Comparison of ENCODE assay signal across 8 mouse cellular contexts in genomic region chr3:51095847-51096447, GRCm38 (mm10).
DNase-seq lines count a peak whose midpoint lies in the region; ATAC-seq and TF ChIP-seq lines count a peak whose summit lies in the region.

No protein-coding gene starts in this region.

- intact Hi-C loops in gastrocnemius, postnatal 14 days (cut with DNase I; ENCODE audit: low total_unique reads): no loop called here

- H3K9me3 ChIP-seq in embryonic facial prominence, embryonic 14.5 days (ENCODE audit: control insufficient read depth, low read length): no peaks in the 10 kb centered on the region
- peaks cover 2% of the 10 kb centered on the region; the same call in 1 of the 2 replicates for H3K9me3 ChIP-seq in midbrain, embryonic 14.5 days (ENCODE audit: control insufficient read depth, low read length)

- H3K27ac ChIP-seq in embryonic facial prominence, embryonic 14.5 days (replicated peaks; ENCODE audit: low read depth, low read length): no peak overlapping the region
- H3K27ac ChIP-seq in layer of hippocampus, adult 2 months: peak overlapping the region; percentile 76
- H3K27ac ChIP-seq in midbrain, embryonic 14.5 days (replicated peaks; ENCODE audit: low read depth, low read length): peak overlapping the region; percentile 85

- no peak for TF ChIP-seq CTCF in layer of hippocampus, adult 2 months (conservative IDR thresholded peaks at IDR 0.05)

- peak; percentile 92 for DNase-seq in brain, embryonic 18.5 days (ENCODE audit: low read depth, low spot score)
- DNase-seq in embryonic facial prominence, embryonic 14.5 days (ENCODE audit: low spot score): peak; percentile 57
- peak; percentile 86 to 94 for DNase-seq in layer of hippocampus, adult 2 months (ENCODE audit: low spot score in 2 of 2)
- peak; percentile 83 for DNase-seq in midbrain, embryonic 14.5 days
- no peak for DNase-seq in ovary, adult 18-20 months (ENCODE audit: low spot score)
- no peak for DNase-seq in thymus, postnatal 0 days (ENCODE audit: low spot score)
- DNase-seq in urinary bladder, postnatal 10 days (ENCODE audit: low spot score): no peak
- no peak for DNase-seq in gastrocnemius, postnatal 14 days

- no peaks in the 10 kb centered on the region for H3K36me3 ChIP-seq in embryonic facial prominence, embryonic 14.5 days (ENCODE audit: control insufficient read depth, insufficient read depth, low read length)
- H3K36me3 ChIP-seq in midbrain, embryonic 14.5 days (ENCODE audit: control insufficient read depth, insufficient read depth, low read length): no peaks in the 10 kb centered on the region

- no peak overlapping the region for H3K4me3 ChIP-seq in embryonic facial prominence, embryonic 14.5 days (ENCODE audit: low read depth, low read length)
- no peak overlapping the region; the same call in 1 of the 2 replicates for H3K4me3 ChIP-seq in layer of hippocampus, adult 2 months
- H3K4me3 ChIP-seq in midbrain, embryonic 14.5 days (replicated peaks; ENCODE audit: low read depth, low read length): no peak overlapping the region

- ATAC-seq in embryonic facial prominence, embryonic 14.5 days (ENCODE audit: low read depth): peak; percentile 47; the same call in 1 of the 2 replicates
- peak; percentile 81 for ATAC-seq in midbrain, embryonic 14.5 days (ENCODE audit: low FRiP score, low TSS enrichment)

- no peaks in the 10 kb centered on the region for H3K4me1 ChIP-seq in embryonic facial prominence, embryonic 14.5 days (ENCODE audit: control insufficient read depth, insufficient read depth, low read length)
- peaks cover 20% of the 10 kb centered on the region for H3K4me1 ChIP-seq in midbrain, embryonic 14.5 days (ENCODE audit: control insufficient read depth, insufficient read depth, low read length)

- H3K27me3 ChIP-seq in embryonic facial prominence, embryonic 14.5 days (replicated peaks; ENCODE audit: control insufficient read depth, insufficient read depth, low read length): no peaks in the 10 kb centered on the region
- H3K27me3 ChIP-seq in midbrain, embryonic 14.5 days (ENCODE audit: control insufficient read depth, insufficient read depth, low read length): no peaks in the 10 kb centered on the region

- peak overlapping the region; percentile 27; the same call in 1 of the 2 replicates for H3K4me2 ChIP-seq in embryonic facial prominence, embryonic 14.5 days (ENCODE audit: low read depth, low read length)
- peak overlapping the region; percentile 23 for H3K4me2 ChIP-seq in midbrain, embryonic 14.5 days (ENCODE audit: low read length)

- 24% methylated on average over 14 of the region's 14 CpGs for whole genome bisulfite sequencing in embryonic facial prominence, embryonic 14.5 days
- WGBS in midbrain, embryonic 14.5 days: 29% methylated on average over 14 of the region's 14 CpGs

- no peak overlapping the region for H3K9ac ChIP-seq in embryonic facial prominence, embryonic 14.5 days (ENCODE audit: low read depth, low read length)
- H3K9ac ChIP-seq in midbrain, embryonic 14.5 days (replicated peaks; ENCODE audit: low read length): peak overlapping the region; percentile 12; the same call in 1 of the 2 replicates

Comparison
In these comparisons a context has a peak if more than half of its experiments do, and no peak if none do; other contexts are left out.
1. DNase-seq: peak in brain, embryonic 18.5 days (single experiment), embryonic facial prominence, embryonic 14.5 days (single experiment), layer of hippocampus, adult 2 months (2 of 2) and midbrain, embryonic 14.5 days (single experiment); none in ovary, adult 18-20 months (single experiment), thymus, postnatal 0 days (single experiment), urinary bladder, postnatal 10 days (single experiment) and gastrocnemius, postnatal 14 days (single experiment).